Mouse (Mus musculus) regulatory T cell (primary cell): Measurements from ENCODE around the gene Gm6880.
"Not testable (repeated sequence)": the region's sequence is repeated elsewhere in the genome, so short reads cannot be mapped to it uniquely, and the experiment has no call there.

Experiments
- in situ Hi-C: fragments of 300-600 bp; cut with MboI, MseI; formaldehyde crosslinking; loops from one replicate; pipeline ENCODE4 v1.15.1; 2025; ENCODE audit warnings: high pct_unique_total_duplicates

Gene Gm6880

DNA sequence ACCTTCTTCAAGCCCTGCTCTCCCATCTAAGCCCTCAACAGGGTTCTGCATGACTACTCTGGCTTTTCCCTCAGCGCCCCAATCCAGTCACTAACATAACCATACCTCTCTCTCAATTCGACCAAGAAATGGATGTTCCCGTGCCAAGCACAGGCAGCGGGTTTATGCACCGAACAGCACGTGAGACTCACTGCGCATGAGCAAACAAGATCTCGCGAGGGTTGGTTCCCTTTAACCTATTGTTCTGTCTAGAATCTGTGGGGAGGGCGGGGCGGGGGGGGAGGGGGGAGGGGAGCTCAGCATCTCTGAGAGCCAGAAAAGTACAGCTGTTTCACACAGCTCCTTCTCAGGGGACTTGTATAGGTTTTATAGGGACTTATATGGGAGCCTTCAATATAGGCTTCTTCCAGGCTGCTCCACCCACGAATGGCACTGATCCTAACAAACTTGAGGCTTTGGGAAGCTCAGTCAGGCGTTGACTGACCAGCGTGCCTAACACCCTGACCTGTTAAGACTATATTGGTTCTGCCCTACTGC lies at the start of gene Gm6880:
TSS of gene Gm6880 (minus strand) at position 51 of the 537 bp plus-strand sequence.
- in situ Hi-C loops, result loop anchor here (5.0 kb wide), 1 partner anchor 476 kb away; no protein-coding TSS in a partner anchor

DNA sequence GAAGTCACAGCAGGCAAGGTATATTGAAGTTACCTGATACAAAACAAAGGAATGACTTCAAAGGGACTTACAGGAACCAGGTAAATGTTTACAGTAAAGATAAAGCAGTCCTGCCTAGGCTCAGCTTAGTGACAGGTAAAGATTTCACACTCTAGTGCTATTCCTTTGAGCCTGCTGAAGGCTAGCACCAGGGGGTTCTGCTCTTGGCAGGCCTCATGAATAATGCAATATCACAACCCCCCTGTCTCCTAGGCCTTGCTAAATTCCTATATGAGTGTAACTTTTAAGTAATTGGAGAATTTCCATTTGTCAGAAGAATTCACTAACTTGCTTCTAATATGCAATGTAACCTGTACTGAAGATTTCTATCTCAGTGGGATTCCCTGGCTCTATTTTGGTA lies 36.3 kb upstream of the Gm6880 start:
- in situ Hi-C loops, result not testable (repeated sequence)

DNA sequence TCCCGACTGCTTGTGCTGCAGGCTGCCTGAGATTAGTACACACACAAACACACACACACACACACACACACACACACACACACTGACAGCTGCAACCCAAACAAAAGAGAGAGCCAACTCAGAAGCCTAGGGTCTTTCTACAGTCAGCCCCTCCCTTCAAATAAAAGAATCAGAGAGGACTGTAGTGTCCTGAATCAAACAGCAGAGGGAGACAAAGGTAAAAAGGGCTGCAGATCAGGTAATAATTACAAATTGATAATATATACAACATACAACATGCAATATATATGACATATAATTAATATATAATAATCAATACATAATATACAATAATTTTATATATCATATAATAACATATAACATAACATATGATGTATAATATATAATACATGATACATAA lies 15.9 kb upstream of the Gm6880 start:
- in situ Hi-C loops, result no loop called here

DNA sequence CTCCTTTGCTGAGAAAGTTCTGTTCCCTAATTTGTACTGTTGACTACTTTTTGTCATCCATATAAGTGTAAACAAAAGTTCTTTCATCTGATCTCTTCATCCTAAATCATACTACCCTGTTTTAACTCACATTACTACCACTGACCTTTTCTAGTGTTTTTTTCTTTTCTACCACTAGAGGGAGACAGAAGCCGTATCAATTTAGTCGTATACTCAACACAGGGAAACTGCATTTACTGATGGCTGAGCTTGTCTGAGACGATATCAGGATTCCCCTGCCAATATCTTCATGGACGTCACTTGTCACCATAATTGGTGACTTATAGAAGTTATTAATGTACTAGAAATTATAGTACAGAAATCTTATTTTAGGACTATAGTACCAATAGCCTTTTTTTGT lies 28.4 kb downstream of the Gm6880 start:
- in situ Hi-C loops, result loop anchor here (25.0 kb wide), 1 partner anchor 410 kb away; no protein-coding TSS in a partner anchor

DNA sequence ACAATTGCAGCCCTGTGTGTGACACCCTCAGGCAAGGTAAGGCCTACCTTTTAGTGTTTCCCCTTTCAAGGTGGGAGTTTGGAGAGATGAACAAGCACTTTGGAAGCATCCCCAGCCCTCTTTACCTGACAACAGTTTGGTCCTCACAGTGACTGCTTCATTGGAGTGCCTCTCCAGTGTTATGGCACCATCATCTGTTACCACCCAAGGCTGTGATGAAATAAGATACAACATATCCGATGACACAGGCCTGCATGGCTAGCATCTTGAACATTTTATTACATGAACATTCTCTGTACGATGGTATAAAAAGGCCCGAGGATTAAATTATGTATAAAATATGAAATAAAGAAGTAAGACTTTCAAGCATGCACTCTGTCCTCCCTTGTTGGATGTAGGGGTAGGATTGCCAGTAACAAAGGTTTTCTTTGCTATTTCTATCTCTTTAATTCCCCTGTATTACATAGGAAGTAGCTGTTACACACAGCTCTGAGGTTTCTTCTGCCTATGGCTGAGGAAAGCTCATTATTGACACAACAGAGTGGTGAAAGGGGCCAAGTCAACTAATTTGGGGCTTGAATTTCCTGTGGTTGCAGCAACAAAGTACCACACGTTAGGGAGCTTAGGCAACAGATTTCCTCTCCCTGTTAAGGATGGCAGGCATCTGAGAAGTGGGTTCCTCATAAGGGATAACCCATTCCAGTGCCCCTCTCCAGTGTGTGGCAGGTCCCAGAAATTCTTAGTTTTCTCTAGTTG lies 29.9 kb downstream of the Gm6880 start:
- in situ Hi-C loops, result loop anchor here (25.0 kb wide), 1 partner anchor 411 kb away; no protein-coding TSS in a partner anchor
